Mouse (Mus musculus) liver, embryonic 15.5 days (tissue): Measurements from ENCODE around the gene Xpo5. TPM values are rescaled to one million over a fixed set of nuclear protein-coding genes. Genes with fewer than 3 reads are reported as not detected.

Experiments used
- ATAC-seq: fragments of 200-750 bp; cut with Nextera tagmentation; 2 replicates; pipeline ENCODE4 v1.8.0; 2017; ENCODE audit warnings: moderate number of reproducible peaks, mild to moderate bottlenecking, moderate library complexity; ENCODE audit not compliant: insufficient read depth
- H3K27ac ChIP-seq: fragments of 300-500 bp; sonication (generic); replicated peaks from 2 replicates; pipeline ENCODE4 v1.5.1; 2015; ENCODE audit warnings: mild to moderate bottlenecking, inconsistent platforms
- H3K27me3 ChIP-seq: fragments of 300-500 bp; sonication (generic); 2 replicates; pipeline ENCODE4 v1.6.1; 2015; ENCODE audit warnings: mild to moderate bottlenecking, inconsistent platforms
- H3K36me3 ChIP-seq: fragments of 300-500 bp; sonication (generic); replicated peaks from 2 replicates; pipeline ENCODE4 v1.6.1; 2015; ENCODE audit warnings: moderate library complexity, mild to moderate bottlenecking, inconsistent platforms
- H3K4me1 ChIP-seq: fragments of 300-500 bp; sonication (generic); replicated peaks from 2 replicates; pipeline ENCODE4 v1.6.1; 2015; ENCODE audit warnings: inconsistent platforms
- H3K4me2 ChIP-seq: fragments of 300-500 bp; sonication (generic); 2 replicates; pipeline ENCODE4 v1.6.1; 2015; ENCODE audit warnings: moderate library complexity, mild to moderate bottlenecking, inconsistent platforms
- H3K4me3 ChIP-seq: fragments of 300-500 bp; sonication (generic); replicated peaks from 2 replicates; pipeline ENCODE4 v1.5.1; 2015; ENCODE audit warnings: mild to moderate bottlenecking, inconsistent platforms
- H3K9ac ChIP-seq: fragments of 300-500 bp; sonication (generic); 2 replicates; pipeline ENCODE4 v1.6.1; 2015; ENCODE audit warnings: moderate library complexity, mild to moderate bottlenecking, inconsistent platforms
- H3K9me3 ChIP-seq: fragments of 300-500 bp; sonication (generic); replicated peaks from 2 replicates; pipeline ENCODE4 v1.6.1; 2016; ENCODE audit warnings: inconsistent platforms
- WGBS: fragments of 180-500 bp; shearing (Covaris S2); methylation state at CpG from one replicate; pipeline ENCODE4 v1.1.7; 2015; ENCODE audit warnings: mixed read lengths; ENCODE audit not compliant: insufficient replicate concordance; 5-methylcytosine and 5-hydroxymethylcytosine counted together
- polyA plus RNA-seq: library from polyadenylated mRNA; unstranded; fragments of >200 nt; fragmentation: Nextera tagmentation; extraction: Ambion mirVana; gene quantifications from 2 replicates; pipeline ENCODE4 v1.2.1, GENCODE M21; 2015

Xpo5 gene
- polyA plus RNA-seq, 1 experiment from 2014 or later = 14.4 TPM

DNA sequence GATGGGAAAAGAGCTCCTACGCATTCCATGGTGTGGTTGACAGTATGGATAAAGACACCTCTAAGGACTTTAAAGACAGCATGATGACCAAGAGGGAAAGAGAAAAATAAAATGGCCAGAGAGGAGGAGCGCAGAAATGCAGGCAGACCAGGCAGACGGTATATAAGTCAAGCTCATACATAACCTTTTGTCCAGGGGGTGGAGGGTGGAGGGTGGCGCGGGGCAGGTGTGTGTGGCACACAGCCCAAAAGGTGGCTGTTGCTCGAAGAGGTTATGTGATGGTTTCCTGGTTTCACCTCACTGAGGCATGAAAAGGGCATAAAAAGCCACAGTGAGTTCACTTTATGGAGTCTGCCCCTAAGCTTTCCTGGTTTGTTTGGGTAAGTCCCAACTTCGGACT is 40.0 kb upstream of the Xpo5 start:
- peak overlapping the region; percentile 86; the same call in 1 of the 2 replicates for H3K9ac ChIP-seq

DNA sequence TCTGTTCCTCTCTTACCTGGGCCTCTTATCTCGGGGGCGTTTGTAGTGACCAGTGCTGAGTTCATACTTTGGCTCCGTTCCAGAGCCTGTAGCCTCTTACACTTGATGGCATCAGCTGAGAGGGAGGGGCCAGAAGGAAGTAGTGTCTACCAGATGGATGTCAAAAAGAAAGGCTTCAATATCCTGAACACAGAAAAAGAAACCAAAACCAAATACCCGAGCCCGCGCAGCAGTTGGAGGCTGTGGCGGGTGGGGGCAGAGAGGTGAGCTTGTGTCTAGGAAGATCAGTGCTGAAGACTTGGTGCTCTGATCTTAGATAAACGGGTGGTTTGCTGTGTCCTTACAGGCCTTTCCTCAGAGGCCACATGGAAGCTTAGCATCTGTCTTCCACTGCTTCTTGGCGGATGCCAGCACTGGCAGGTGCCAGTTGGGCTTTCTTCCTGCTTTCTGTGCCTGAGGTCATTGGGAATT is 39.6 kb upstream of the Xpo5 start:
- Histone ChIP-seq H3K4me1 (peaks cover 45% of the 10 kb centered on the region), H3K9me3 (no peaks in the 10 kb centered on the region), H3K36me3 (peaks cover 63% of the 10 kb centered on the region), H3K27ac (peak overlapping the region; percentile 79), H3K27me3 (no peaks in the 10 kb centered on the region), H3K4me3 (peak overlapping the region; percentile 80), H3K4me2 (peak overlapping the region; percentile 80), H3K9ac (peak overlapping the region; percentile 86)
- WGBS = 25% methylated on average over 9 of the region's 9 CpGs
- no peak for ATAC-seq

More for the DNA sequence above, 40.0 kb upstream of the Xpo5 start:
- H3K27ac ChIP-seq = peak overlapping the region; percentile 79
- H3K4me1 ChIP-seq = peaks cover 45% of the 10 kb centered on the region
- ATAC-seq = no peak
- 61% methylated on average over 7 of the region's 7 CpGs for WGBS
- H3K4me3 ChIP-seq = peak overlapping the region; percentile 80
- peaks cover 59% of the 10 kb centered on the region for H3K36me3 ChIP-seq
- peak overlapping the region; percentile 80 for H3K4me2 ChIP-seq
- H3K9me3 ChIP-seq = no peaks in the 10 kb centered on the region
- no peaks in the 10 kb centered on the region for H3K27me3 ChIP-seq

DNA sequence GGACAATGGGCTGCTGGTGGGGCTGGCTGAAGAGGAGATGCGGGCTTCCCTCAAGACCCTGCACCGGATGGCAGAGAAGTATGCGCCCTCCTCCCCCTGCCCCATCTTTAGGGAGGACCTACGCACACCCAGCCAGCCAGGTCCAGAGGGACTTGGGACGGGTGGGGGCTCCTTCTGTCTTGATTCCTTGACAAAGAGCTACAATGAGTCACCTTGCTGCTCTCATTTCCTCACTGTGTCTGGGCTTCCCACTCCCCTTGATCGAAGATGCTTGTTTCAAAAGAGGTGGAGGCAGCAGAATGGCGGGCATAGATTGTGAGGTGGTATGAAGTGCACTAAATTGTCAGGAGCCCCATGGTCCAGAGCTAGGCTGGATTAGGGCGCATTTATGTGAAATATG is 38.3 kb upstream of the Xpo5 start:
- Histone ChIP-seq H3K4me2 (no peak overlapping the region), H3K27me3 (no peaks in the 10 kb centered on the region), H3K36me3 (peaks cover 77% of the 10 kb centered on the region), H3K27ac (no peak overlapping the region), H3K9me3 (no peaks in the 10 kb centered on the region), H3K4me3 (no peak overlapping the region), H3K4me1 (peaks cover 45% of the 10 kb centered on the region), H3K9ac (no peak overlapping the region)
- WGBS = 87% methylated on average over 8 of the region's 8 CpGs
- ATAC-seq = no peak

DNA sequence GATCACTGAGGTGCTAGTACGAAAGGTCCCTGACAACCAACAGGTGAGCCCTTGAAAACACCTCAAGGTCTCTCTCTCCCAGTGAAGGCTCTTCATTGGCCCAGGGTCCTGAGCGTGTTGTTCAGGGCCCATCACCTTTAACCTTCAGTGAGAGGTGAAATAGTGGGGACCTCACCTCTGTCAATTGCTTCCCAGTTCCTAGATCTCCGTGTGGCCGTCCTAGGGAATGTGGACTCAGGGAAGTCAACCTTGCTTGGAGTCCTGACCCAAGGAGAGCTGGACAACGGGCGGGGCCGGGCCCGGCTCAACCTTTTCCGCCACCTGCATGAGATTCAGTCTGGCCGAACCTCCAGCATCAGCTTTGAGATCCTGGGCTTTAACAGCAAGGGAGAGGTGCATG is 37.8 kb upstream of the Xpo5 start:
- Histone ChIP-seq H3K9ac (no peak overlapping the region), H3K9me3 (no peaks in the 10 kb centered on the region), H3K4me2 (no peak overlapping the region), H3K27me3 (no peaks in the 10 kb centered on the region), H3K36me3 (peaks cover 81% of the 10 kb centered on the region), H3K4me1 (peaks cover 45% of the 10 kb centered on the region), H3K4me3 (no peak overlapping the region), H3K27ac (no peak overlapping the region)
- no peak for ATAC-seq
- 87% methylated on average over 10 of the region's 10 CpGs for WGBS

DNA sequence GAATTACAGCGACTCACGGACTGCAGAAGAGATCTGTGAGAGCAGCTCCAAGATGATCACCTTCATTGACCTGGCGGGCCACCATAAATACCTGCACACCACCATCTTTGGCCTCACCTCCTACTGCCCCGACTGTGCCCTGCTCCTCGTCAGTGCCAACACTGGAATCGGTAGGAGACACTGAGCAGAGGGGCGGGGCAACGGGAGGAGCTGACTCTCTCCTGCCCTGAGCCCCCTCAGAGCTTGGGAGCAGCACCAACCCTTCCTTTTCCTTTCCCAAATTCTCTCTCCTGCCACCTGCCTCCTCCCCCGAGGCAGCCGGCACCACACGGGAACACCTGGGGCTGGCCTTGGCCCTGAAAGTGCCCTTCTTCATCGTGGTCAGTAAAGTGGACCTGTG is 37.1 kb upstream of the Xpo5 start:
- Histone ChIP-seq H3K9me3 (no peaks in the 10 kb centered on the region), H3K9ac (no peak overlapping the region), H3K4me3 (no peak overlapping the region), H3K4me1 (peaks cover 45% of the 10 kb centered on the region), H3K4me2 (no peak overlapping the region), H3K27me3 (no peaks in the 10 kb centered on the region), H3K36me3 (peaks cover 88% of the 10 kb centered on the region), H3K27ac (no peak overlapping the region)
- WGBS = 90% methylated on average over 12 of the region's 12 CpGs
- ATAC-seq = no peak

DNA sequence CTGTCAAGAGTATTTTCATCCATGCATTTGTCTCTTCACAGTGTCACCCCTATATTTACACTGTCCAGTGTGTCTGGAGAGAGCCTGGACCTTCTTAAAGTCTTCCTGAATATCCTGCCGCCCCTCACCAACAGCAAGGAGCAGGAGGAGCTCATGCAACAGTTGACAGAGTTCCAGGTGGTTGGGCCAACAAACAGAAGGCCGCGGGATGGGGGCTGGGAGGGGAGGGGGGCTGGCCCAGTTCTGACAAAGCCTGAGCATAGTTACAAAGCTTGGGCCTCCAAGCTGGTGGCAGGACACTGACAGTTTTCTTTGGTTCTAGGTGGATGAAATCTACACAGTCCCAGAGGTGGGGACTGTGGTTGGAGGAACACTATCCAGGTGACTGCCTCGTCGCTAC is 36.3 kb upstream of the Xpo5 start:
- Histone ChIP-seq H3K9ac (no peak overlapping the region), H3K27ac (no peak overlapping the region), H3K4me1 (peaks cover 45% of the 10 kb centered on the region), H3K36me3 (peaks cover 96% of the 10 kb centered on the region), H3K9me3 (no peaks in the 10 kb centered on the region), H3K4me3 (no peak overlapping the region), H3K4me2 (no peak overlapping the region), H3K27me3 (no peaks in the 10 kb centered on the region)
- WGBS = 83% methylated on average over 5 of the region's 5 CpGs
- ATAC-seq = no peak

DNA sequence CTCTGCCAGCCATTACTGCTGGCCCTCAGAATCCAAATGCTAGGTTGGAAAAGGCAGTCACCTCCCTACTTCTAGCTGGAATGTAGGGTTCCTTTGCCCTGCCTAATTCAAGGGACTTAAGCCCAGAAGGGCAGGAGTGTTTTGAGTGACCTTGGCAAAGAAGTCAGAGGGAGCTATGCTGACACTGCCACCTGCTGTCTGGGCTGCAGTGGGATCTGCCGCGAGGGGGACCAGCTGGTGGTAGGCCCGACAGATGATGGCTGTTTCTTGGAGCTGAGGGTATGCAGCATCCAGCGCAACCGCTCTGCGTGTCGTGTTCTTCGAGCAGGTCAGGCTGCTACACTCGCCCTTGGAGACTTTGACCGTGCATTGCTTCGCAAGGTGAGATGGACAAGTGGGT is 35.6 kb upstream of the Xpo5 start:
- Histone ChIP-seq H3K36me3 (peaks cover 99% of the 10 kb centered on the region), H3K4me2 (no peak overlapping the region), H3K9ac (no peak overlapping the region), H3K27me3 (no peaks in the 10 kb centered on the region), H3K4me3 (no peak overlapping the region), H3K27ac (no peak overlapping the region), H3K9me3 (no peaks in the 10 kb centered on the region), H3K4me1 (peaks cover 39% of the 10 kb centered on the region)
- ATAC-seq = no peak
- WGBS = 85% methylated on average over 11 of the region's 11 CpGs

DNA sequence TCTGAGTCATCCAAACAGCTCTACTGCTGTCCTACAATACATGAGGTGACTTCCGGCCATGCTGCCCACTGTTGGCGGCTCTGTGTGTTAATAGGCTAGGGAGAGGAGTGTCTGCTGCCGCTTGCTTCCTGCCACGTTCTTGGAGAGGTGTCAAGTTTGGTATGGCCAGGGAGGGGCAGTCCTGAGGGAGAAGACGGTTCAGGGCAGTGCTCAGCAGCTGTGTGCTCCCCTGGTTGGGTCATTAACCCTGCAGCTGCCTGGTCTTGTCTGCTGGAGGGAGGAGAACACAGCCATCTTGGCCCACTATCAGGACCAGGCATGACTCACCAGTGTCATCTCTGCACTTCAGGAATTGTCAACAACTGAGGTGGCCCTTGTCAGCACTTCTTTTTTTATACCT is 34.3 kb upstream of the Xpo5 start:
- H3K27ac ChIP-seq = peak overlapping the region; percentile 9

DNA sequence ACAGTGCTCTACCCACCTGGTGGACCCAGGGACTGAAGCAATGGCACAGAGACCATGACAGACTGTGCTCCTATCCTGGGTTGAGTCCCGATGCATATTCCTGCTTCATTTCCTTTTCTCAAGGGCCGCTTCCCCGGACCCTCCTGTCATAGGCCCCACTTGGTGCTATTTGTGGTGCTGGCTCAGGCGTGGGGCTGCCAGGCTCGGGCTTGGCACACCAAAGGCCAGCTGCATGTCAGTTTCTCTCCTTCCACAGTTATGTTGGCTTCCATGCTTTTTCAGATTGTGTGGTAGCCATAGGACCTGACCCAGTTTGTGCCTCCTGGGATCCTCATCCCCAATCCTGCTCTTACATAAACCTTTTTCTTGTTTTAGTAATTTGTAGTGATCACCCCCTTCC is 33.8 kb upstream of the Xpo5 start:
- Histone ChIP-seq H3K9me3 (no peaks in the 10 kb centered on the region), H3K27ac (peak overlapping the region; percentile 9; the same call in 1 of the 2 replicates), H3K36me3 (peaks cover 100% of the 10 kb centered on the region), H3K9ac (no peak overlapping the region), H3K4me3 (no peak overlapping the region), H3K4me2 (no peak overlapping the region), H3K27me3 (no peaks in the 10 kb centered on the region), H3K4me1 (peaks cover 21% of the 10 kb centered on the region)
- WGBS = 92% methylated on average over 5 of the region's 5 CpGs
- no peak for ATAC-seq

More for the DNA sequence above, 34.3 kb upstream of the Xpo5 start:
- H3K36me3 ChIP-seq = peaks cover 100% of the 10 kb centered on the region
- no peak overlapping the region for H3K4me2 ChIP-seq
- peak; percentile 43 for ATAC-seq
- no peaks in the 10 kb centered on the region for H3K27me3 ChIP-seq
- H3K4me3 ChIP-seq = no peak overlapping the region
- no peaks in the 10 kb centered on the region for H3K9me3 ChIP-seq
- no peak overlapping the region for H3K9ac ChIP-seq
- WGBS = 56% methylated on average over 5 of the region's 5 CpGs
- peaks cover 26% of the 10 kb centered on the region for H3K4me1 ChIP-seq

DNA sequence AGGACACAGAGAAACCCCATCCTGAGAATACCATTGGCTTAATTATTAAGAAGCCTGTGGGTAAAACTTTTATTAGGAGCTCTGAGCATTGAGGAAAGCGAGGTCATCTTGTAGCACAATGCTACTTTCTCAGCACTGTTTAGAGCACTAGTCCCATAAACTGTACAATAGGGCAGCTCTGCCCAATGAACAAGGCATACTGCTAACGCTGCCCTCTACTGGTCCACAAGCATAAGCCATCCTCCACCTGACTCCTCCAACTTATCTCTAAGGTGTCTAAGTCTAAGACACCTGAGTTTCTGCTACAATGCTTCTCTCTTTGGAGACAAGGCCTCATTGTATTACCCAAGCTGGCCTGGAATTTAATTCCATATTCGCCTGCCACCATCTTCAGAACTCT is 32.0 kb upstream of the Xpo5 start:
- Histone ChIP-seq H3K27me3 (no peaks in the 10 kb centered on the region), H3K9ac (no peak overlapping the region), H3K4me1 (peaks cover 16% of the 10 kb centered on the region), H3K4me3 (no peak overlapping the region), H3K27ac (no peak overlapping the region), H3K36me3 (peaks cover 99% of the 10 kb centered on the region), H3K4me2 (no peak overlapping the region), H3K9me3 (no peaks in the 10 kb centered on the region)
- ATAC-seq = no peak
- WGBS = 71% methylated on average over 3 of the region's 3 CpGs

DNA sequence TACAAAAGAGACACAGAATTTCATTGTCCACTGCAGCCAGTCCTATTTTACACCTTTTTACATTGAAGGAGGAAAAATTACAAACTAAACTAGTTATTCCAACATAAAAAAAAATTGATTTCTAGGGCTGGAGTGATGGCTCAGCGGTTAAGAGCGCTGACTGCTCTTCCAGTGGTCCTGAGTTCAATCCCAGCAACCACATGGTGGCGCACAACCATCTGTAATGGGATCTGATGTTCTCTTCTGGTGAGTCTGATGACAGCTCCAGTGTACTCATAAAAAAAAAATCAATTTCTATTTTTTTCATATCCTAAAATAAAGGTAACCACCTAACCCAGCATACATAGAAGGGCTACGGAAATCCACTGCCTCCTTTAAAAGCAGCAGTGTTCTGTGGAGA is 20.3 kb upstream of the Xpo5 start:
- Histone ChIP-seq H3K27ac (no peak overlapping the region), H3K27me3 (no peaks in the 10 kb centered on the region), H3K4me1 (no peaks in the 10 kb centered on the region), H3K4me3 (no peak overlapping the region), H3K4me2 (no peak overlapping the region), H3K36me3 (peaks cover 99% of the 10 kb centered on the region), H3K9ac (no peak overlapping the region), H3K9me3 (no peaks in the 10 kb centered on the region)
- ATAC-seq = no peak
- WGBS = 87% methylated on average over 4 of the region's 4 CpGs

DNA sequence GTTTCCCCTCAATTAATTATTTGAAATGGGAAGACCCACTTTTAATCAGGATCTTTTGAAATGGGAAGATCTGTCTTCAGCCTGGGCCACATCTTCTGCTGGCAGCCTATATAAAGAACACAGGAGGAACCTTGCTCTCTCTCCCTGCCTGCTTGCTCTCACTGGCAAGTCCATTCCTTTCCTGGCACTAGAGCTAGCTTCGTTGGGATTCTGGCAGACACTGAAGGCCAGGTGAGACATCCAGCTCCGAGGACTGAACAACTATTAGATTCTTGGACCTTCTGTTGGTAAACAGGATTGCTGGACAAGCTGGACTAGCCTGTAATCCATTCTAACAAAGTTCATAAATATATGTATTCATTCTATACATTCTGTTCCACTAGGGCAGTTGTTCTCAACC is 13.8 kb upstream of the Xpo5 start:
- no peak for ATAC-seq
- H3K4me1 ChIP-seq = no peaks in the 10 kb centered on the region
- H3K27me3 ChIP-seq = no peaks in the 10 kb centered on the region
- peaks cover 97% of the 10 kb centered on the region for H3K36me3 ChIP-seq
- no peak overlapping the region for H3K9ac ChIP-seq
- 87% methylated on average over 2 of the region's 2 CpGs for WGBS
- no peak overlapping the region for H3K4me3 ChIP-seq
- no peaks in the 10 kb centered on the region for H3K9me3 ChIP-seq
- no peak overlapping the region for H3K4me2 ChIP-seq
- no peak overlapping the region for H3K27ac ChIP-seq
